Mouse (Mus musculus) left cerebral cortex, adult 9 months (tissue): ENCODE measurements at regions not wholly inside any gene's neighbourhood (a gene's known extent, or its start where the extent isn't known, plus 50 kb on each side); places are given as distances from the start of the nearest gene placed in this dataset.

Source experiments
- DNase-seq, 2 experiments: peaks; one replicate each; pipeline ENCODE4 v3.0.0; 2022; ENCODE audit warnings: low spot score in 2 of 2

DNA sequence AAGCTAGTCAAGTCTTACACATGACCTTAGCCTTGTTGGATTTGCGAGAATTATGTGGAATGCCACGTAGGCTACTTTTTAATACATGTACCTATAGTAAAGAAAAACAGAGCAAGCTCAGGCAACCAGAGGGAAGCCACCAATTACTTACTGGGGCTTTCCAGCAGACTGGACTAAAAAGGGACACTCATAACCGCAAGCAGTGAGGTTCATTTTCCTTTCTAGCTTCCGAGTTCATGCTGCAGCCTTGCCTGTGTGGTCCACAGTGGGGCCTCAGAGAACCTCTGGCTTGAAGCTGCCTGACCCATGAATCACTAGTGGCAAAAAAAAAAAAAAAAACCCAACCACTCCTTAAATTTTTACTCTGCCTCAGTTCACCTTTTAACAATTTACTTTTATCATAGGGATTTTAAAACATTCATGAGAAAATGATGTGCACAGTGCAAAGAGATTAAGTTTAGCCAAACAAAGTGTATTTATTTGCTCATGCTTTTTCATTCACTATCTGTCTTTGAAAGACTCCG, 188.6 kb upstream of the 1700066M21Rik start:
- DNase-seq: no peak

DNA sequence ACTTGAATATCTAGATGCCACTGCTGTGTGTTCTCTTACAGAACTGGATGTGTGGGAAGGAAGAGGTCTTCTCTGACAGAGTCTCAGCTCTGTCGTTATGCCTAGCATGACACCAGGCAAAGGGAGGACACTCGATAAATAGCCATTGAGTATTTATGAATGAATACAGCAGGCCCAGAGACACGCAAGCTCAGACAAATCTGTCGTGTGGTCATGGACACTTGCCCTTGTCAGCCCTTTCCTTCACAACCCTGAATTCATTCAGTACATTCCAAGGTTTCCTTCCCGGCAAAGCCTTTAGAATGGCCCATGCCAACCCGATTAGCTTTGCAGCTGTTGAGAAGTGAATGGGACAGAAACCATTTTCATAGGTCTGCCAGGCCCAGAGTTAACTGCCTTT, 176.1 kb upstream of the 1700066M21Rik start:
- no peak for DNase-seq

DNA sequence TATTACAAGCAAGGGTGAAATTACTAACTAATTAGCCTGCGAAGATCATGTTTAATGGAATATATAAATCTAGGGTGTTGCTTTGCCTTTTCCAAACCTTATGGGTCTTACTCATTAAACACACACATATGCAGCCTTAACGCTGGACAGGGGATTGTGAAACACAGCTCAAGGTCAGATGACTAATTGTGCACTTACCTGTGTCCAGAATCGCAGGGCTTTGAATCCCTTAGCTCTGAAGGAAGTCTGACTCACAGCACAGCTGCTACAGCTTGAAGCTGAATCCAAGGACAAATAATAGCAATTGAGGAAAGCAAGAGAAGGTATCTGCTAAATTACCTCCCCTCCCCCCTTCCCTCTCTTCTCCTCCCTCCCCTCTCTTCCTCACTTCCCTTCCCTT, 173.1 kb upstream of the 1700066M21Rik start:
- no peak for DNase-seq

DNA sequence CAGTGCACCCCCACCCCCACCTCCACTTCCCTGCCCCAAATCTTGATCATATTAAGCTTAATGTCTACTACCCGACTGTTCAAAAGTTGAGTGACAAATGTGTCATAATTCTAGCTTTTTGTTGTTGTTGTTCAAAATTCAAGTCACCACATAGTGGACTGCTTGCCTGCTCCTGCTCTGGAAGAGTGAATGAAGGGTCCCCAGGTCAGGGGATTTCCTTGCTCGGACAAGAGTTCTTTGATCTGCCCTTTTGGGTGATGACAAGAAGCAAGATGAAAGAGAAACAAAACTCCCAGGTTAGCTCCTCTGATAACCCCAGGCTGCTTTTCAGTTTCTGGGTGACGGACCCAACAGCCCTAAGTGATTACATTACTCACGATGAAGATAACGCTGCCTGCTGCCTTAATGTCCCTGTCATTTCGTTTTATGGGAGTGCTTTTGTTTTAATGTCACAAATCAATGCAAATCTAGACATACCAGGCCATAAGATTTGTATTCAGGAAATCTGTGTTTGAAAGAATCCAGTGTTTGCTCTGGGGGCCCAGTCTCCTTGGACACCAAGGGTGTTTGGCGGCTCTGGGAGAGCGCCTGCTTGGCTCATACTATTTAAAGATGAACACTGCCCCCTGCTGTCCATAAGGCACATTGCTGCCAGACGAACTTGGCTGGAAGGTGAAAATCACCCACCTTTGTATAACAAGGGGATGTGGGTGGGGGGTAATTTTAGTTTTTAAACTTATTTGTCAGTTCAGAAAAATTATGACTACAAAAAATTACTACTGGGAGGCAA, 172.0 kb upstream of the 1700066M21Rik start:
- peak in 1 of 2 experiments; percentile 81 for DNase-seq

DNA sequence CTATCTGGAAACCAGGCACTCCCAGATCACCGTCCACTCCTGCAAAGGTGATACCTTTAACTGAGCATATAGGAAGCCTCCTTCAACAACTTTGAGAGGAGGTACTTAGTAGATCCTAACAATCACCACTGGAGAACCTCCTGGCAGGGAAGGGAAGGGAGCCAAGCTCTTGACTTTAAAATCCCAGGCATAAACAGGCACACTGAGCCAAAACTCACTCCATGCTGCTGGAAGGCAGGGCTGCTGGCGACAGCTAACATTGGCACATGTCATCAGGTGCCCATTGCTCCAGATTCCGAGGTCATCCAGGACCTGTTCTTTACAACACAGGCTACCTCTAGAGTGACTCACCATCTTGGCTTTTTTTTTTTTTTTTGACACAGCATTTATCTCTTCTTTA, 170.9 kb upstream of the 1700066M21Rik start:
- no peak for DNase-seq

DNA sequence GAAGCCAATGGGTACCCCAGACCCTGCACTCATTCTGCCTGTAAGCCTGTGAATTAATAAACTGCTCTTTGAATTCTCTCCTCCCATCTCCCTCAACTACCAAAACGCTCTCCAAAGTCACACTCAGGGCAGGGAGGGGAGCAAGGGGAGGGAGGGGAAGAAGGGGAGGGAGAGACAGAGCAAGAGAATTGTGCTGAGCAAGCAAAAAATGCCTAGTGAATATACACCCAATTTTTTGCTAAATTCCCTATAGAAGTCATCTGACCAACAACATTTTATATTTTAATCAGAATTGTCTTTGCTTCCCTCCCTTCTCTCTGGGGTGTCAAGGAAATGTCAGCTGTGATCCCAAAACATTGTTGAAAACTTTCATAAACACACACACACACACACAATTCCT, 170.5 kb upstream of the 1700066M21Rik start:
- DNase-seq: no peak

DNA sequence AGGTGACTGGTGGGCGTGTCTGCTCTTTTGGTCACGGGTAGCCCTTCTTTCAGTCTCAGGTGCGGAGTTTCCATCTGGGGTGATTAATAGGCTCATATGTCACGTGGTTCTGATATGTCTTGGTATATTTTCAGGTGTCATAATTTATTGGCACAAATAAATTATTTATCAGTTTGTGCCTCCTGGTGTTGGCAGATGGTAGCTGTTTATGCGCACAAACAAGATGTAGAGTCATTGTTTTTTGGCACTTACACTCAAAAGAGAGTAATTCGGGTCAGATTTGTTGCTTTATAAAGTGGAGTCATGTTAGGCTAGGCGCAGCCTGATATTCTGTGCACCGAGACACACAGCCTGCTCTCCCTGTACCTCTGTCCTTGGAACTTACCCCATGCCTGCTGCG, 169.0 kb upstream of the 1700066M21Rik start:
- no peak for DNase-seq

DNA sequence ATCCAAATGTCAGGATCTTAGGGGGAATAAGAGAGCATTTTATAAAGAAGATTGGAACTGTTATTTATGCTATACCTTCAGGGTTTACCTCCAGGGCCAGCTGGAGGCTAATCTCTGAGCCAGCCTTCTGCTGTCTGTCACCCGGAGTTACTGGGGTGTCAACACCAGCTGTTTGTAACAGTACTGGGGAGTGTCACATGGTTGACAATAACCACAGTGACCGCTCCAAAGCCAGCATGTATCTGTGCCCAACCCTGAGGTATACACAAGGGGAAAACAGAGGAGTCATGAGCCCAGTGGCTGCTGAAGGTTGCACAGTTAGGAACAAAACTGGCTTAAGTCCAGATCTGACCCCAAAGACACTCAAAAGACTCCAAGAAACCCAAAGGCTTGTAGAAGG, 168.1 kb upstream of the 1700066M21Rik start:
- no peak for DNase-seq

DNA sequence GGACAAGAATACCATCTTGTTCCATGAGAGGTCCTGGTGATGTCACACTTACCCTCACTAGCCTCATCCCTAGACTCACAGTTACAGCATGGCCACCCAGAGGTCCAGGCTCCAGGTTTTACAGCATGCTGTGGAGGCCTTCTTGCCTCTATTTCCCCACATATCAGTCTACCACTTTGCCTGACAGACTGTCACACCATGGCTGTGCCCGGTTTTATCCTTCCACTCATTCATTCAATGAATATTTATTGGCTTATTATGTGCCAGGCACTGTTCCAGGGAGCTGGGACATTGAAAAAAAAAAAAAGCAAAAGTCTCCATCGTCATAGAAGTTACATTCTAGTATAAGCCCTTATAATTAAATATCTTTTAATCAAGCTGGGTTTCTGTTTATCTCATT, 166.4 kb upstream of the 1700066M21Rik start:
- DNase-seq: no peak

DNA sequence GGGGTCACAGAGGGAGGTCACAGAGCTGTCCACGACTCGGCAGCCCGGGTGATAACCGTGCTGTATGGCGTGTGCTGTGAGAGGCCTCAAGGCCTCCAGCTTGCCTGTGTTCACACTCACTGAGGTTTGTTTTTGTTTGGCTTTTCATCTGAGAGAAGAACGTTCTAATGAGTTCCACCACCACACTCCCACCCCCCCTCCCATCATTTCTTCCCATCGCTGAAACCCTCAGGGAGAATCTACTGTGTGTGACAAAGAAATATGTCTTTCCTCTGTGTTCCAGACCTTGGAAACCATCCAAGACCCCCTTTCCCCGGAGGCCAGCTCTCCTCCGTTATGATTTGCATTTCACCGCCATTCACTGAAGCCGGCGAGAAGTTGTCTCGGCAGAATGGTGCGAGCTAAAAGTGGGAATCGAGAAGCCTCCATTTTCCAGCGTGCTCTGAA, 164.0 kb upstream of the 1700066M21Rik start:
- no peak for DNase-seq

DNA sequence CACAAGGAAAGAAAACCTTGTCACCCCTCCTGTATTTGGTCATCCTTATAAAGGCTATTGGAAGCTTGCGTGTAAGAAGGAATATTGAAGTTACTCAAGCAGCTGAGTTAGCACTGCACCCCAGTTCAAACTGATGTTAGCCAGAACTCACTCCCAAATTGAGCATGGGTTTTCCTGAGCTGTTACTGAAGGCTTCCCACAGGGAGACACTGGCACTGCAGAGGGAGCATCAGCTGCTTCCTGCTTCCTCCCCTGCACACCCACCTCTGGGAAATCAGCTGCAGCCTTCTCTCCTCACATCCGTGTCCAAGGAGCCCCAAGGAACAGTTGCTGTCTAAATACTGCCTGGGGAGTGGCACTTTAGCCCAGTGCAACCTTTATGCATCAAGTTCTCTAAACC, 163.2 kb upstream of the 1700066M21Rik start:
- peak in 1 of 2 experiments; percentile 24 for DNase-seq

DNA sequence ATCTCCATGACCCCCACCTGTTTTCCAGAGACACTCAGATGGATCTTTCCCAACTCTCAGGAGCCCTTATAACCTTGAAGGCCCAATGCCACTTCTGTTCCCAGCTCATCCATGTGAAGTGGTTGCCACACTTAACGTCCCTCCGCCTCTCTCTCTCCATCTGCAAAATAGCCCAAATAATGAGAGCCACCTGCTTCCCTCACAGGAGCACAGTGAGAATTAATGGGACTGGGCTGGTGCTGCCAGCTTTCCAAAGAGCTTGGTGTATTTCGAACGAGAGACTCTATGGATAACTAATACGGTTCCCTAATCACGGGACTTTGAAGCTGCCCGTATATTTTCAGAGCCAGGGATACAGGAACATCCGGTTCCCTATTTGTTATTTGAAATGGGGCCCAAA, 159.8 kb upstream of the 1700066M21Rik start:
- DNase-seq: no peak

DNA sequence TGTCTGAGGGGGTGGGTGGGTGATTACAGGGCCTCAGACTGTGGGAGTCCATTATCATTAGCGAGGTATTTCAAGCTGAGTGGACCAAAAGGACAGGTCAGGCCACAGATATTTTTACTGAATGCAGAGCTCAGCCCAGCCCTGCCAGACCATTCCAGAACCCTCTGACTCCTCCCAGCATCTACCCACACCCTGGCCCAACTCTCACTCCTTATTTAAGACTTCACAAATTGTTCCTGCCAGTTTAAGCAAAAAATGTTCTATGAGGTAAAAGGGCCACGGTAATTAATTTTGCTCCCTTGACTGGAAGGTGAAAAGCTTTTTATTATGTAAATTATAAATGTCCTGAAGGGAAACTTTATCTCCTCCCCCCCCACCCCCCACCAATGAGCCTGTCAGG, 159.3 kb upstream of the 1700066M21Rik start:
- no peak for DNase-seq

DNA sequence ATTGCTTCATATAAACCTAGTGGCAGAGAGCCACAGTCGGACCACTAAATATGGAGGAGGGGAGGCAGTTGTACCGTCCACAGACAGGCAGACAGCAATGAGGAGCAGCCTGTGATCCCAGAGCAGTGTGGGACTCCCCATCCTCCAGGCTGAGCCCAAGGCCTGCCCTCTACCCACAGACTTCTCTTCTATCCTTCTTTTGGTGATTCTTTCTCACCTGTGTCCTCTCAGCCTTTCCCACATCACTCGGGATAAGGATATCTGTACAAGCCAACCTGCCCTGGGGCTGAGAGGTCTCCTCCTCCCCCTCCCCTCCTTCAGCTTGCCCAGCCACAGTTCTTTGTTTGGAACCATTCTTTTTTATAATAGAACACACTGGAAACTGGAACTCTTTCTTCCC, 158.8 kb upstream of the 1700066M21Rik start:
- DNase-seq: no peak

DNA sequence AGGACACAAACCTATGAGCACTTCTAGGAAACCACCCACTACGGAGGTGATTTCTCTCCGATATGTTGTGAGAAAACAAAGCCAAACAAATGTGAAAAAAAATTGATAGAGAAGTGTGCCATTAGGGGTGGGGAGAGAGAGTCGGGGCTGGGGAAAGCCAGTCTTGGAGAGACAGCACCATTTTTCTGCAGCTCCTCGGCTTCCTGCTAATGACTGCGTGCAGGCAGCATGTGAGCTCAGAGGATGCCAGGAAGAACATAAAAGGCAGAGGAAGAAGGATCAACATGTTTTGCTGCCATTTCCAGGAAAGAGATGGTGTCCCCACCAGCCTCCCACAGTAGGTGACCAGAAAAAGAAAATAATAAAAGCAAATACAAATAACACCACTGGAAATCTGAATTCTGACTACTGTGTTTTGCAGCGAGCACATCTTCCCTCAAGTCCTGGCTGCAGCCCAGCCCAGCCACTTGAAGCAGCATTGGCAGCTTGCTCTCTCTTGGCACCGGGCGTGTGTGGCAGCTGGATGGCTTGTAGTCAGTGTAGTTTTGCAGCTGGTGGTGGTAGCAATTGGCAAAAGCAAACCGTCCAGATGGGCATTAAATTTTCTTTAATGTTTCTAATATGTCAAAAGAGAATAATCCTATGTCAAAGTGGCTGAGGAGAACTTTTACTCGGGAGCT, 152.9 kb upstream of the 1700066M21Rik start:
- DNase-seq: peak; percentile 32 to 81

DNA sequence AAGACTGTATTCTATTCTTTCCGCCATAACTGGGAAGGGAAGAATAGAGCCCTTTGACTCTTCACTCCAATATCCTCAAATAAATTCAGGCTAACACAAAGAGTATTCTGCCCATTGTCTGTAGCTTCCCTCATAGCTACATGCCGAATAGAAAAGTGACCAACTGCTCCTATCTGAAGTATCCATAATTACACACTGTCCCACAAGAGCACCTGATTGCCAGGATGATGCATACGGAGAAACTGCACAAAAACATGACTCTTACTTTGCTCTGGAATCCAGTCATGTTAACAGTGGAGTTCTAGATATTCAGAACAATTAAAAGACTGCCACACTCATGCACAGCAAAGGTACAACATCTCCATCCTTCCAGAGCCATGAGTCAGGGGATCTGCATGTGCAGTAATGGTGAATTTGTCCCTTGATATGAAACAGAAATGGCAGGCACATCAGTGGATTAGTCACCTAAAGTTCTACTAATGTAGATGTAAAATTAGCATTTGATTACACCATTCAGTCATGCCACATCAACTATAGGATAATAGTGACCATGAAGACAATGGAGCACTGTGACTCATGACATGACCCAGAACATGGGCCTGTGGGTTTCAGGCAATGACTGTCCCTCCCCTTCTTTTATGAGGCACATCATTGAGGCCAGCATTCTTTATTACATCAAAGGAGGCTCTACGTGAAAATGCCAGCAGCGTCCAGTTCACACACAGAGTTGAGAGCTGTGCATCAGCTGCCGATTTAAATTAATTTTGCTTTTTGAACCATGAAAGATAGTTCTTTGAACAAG, 133.6 kb upstream of the 1700066M21Rik start:
- no peak for DNase-seq

DNA sequence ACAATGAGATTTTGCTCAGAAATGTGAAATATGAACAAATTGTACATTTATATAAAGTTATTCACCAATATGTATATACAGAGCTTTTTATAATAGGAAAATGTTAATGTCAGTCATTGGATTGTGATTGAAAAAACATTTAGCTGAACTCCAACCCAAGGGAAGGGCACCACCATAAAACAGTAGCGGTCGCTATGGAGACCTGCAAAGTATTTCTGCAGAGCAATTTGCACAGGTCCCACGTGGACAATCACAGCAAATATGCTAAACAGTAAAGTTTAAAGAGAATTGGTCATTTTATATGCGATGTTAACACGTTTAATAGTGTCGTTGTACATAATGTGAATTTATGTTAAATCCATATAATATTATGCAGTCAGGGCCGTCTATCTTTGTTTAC, 117.8 kb upstream of the 1700066M21Rik start:
- no peak for DNase-seq

DNA sequence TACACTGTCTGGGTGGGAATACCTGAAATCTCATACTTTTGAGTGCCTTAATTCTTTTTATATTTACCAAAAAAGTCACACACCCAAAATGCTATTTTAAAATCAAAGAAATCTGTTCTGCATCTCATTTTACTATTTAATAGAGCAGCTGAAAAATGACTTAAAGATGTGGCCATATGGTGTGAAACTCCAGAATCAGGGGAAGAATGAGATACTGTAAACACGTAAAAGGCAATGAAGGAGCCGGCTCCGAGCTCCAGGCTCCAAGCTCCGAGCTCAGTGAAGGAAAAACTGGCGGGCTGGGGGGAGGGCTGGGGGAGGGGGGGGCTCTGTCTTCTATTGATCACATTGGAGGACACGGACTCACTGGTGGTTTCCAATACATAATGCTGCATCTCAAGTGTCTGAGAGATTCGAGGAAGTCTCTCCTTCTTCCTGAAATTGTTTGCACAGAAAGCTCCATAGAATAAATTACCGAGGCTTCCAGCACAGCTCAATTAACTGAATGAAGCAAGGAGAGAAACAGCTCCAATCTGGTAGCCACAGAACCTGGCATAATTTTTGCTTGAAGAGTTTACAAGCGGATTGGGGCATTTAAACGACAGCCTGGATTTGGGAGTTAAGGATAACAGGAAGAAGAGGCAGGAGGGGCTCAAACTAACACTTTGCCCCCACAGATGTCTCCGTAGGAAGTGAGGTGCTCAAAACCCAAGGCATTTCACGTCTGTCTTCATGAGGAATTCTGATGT, 112.2 kb upstream of the 1700066M21Rik start:
- peak in 1 of 2 experiments; percentile 11 for DNase-seq

DNA sequence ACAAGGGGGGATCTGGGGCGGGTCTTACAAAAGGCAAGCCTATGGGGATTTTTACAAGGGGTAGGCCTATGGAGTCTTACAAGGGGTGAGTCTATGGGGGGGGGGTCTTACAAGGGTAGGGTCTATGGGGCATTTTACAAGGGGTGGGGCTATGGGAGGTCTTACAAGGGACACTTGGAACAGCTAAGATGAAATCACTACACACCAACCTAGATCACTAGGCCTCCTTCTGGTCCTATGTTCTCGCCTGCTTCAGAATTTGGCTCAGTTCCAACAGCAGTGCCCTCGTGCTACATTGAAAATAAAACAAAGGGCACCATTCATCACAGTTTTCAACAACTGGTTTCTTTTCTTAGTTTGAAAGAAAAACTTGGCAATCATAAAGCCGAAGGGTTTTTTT, 110.7 kb upstream of the 1700066M21Rik start:
- DNase-seq: no peak

DNA sequence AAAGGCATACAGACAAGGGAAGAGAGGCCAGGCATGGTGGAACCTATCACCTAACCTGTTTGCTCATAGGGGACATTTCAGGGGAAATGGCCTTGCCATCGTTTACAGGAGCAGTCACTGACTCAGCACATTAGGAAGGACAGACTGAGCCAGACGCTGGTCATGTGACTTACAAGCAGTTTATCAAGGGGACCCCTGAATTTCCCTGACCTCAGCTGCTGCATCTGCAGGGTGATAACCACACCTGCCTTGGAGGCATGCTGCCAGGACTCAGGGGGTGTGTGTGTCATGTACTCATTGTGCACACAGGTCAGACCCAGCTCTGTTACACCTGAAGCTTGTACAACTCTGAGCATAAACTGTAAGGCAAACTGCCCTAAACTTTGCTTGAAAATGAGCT, 109.6 kb upstream of the 1700066M21Rik start:
- no peak for DNase-seq

DNA sequence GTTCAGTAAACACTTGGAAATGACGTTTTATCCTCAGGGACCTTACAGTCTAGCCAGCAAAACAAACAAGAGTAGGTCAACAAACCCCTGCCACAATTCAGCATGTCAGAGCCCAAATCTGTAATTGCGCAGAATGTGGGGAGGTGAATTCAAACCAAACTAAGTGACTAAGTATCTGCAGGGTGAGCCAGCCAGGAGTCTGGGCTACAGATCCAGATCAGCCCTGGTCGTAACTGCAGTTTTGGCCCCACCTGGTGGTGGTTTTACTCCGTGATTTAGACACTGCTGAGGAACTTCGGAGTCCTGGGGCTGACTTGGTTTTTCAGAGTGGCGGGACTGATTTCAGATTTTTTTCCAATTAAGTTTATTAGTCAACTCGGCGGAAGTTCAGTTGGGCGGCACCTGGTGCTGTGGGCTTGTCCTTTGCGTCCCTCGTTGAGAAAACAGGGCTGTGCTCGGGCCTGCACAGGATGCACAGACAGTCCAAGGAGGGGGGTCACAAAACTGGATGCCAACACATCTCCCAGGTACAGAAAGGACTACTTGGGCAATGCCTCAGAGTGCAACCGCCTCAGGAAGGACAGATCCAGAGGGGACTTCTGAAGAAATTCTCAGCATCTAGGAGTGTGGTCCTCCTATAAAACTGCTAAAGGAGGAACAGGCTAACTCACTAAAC, 107.6 kb upstream of the 1700066M21Rik start:
- DNase-seq: peak; percentile 22 to 88
